Mouse (Mus musculus) myocyte (in vitro differentiated cells): ENCODE measurements at regions not wholly inside any gene's neighbourhood (a gene's known extent, or its start where the extent isn't known, plus 50 kb on each side); places are given as distances from the start of the nearest gene placed in this dataset.
"Not testable (repeated sequence)": the region's sequence is repeated elsewhere in the genome, so short reads cannot be mapped to it uniquely, and the experiment has no call there.

ENCODE experiments used
- H3K27me3 ChIP-seq: one replicate; pipeline ENCODE4 v1.6.1; 2011; ENCODE audit not compliant: control insufficient read depth, insufficient read depth, insufficient read length
- H3K36me3 ChIP-seq: one replicate; pipeline ENCODE4 v1.6.1; 2011; ENCODE audit not compliant: control insufficient read depth, insufficient read depth
- H3K4me2 ChIP-seq: one replicate; pipeline ENCODE4 v1.6.1; 2011; ENCODE audit warnings: low read depth, control low read depth
- H3K4me3 ChIP-seq: one replicate; pipeline ENCODE4 v1.5.1; 2011; ENCODE audit warnings: mild to moderate bottlenecking, control low read depth, moderate library complexity
- H3K79me2 ChIP-seq: one replicate; pipeline ENCODE4 v1.6.1; 2011; ENCODE audit not compliant: control insufficient read depth, insufficient read depth
- H3ac ChIP-seq: one replicate; pipeline ENCODE4 v1.6.1; 2011; ENCODE audit not compliant: control insufficient read depth, insufficient read length
- CEBPB ChIP-seq: IDR thresholded peaks from 2 replicates; pipeline ENCODE4 v1.6.1; 2011; ENCODE audit warnings: mild to moderate bottlenecking, moderate library complexity; ENCODE audit not compliant: poor library complexity, insufficient read depth, severe bottlenecking
- E2F4 ChIP-seq: IDR thresholded peaks from one replicate; pipeline ENCODE4 v1.6.1; 2011; ENCODE audit warnings: mild to moderate bottlenecking, control low read depth, moderate library complexity; ENCODE audit not compliant: insufficient read depth
- MAX ChIP-seq: IDR thresholded peaks from one replicate; pipeline ENCODE4 v1.6.1; 2011; ENCODE audit warnings: low read depth, mild to moderate bottlenecking, control low read depth
- MYOD1 ChIP-seq, 3 experiments: IDR thresholded peaks; one replicate each; pipeline ENCODE4 v1.6.1; 2011; ENCODE audit warnings: control low read depth in 2 of 3, low read depth in 2 of 3, mild to moderate bottlenecking in 2 of 3, moderate library complexity in 1 of 3; ENCODE audit not compliant: insufficient read length in 2 of 3, control insufficient read depth in 1 of 3
- MYOG ChIP-seq, 3 experiments: IDR thresholded peaks; one replicate each; pipeline ENCODE4 v1.6.1; 2011; ENCODE audit warnings: control low read depth in 2 of 3, low read depth in 2 of 3, mild to moderate bottlenecking in 2 of 3; ENCODE audit not compliant: insufficient read length in 2 of 3, control insufficient read depth in 1 of 3, insufficient read depth in 1 of 3
- POLR2A ChIP-seq: IDR thresholded peaks from one replicate; pipeline ENCODE4 v1.6.1; 2011; ENCODE audit warnings: low read depth, mild to moderate bottlenecking, control low read depth, moderate library complexity; ENCODE audit not compliant: insufficient read length
- POLR2AphosphoS2 ChIP-seq: IDR thresholded peaks from one replicate; pipeline ENCODE4 v1.6.1; 2011; ENCODE audit warnings: low read depth, control low read depth; ENCODE audit not compliant: insufficient read length
- REST ChIP-seq: IDR thresholded peaks from one replicate; pipeline ENCODE4 v1.6.1; 2011; ENCODE audit warnings: mild to moderate bottlenecking, control low read depth, moderate library complexity; ENCODE audit not compliant: insufficient read depth, insufficient read length
- SRF ChIP-seq: IDR thresholded peaks from one replicate; pipeline ENCODE4 v1.6.1; 2011; ENCODE audit warnings: low read depth; ENCODE audit not compliant: control insufficient read depth, insufficient read length
- TCF12 ChIP-seq: IDR thresholded peaks from one replicate; pipeline ENCODE4 v1.6.1; 2011; ENCODE audit warnings: mild to moderate bottlenecking, control low read depth; ENCODE audit not compliant: poor library complexity, insufficient read depth, severe bottlenecking
- TCF3 ChIP-seq: IDR thresholded peaks from one replicate; pipeline ENCODE4 v1.6.1; 2011; ENCODE audit warnings: low read depth, control low read depth; ENCODE audit not compliant: insufficient read length
- USF1 ChIP-seq: IDR thresholded peaks from one replicate; pipeline ENCODE4 v1.6.1; 2011; ENCODE audit warnings: low read depth, mild to moderate bottlenecking, control low read depth, moderate library complexity

- Histone ChIP-seq H3K27me3 (no peaks in the 10 kb centered on the region), H3ac (no peak overlapping the region), H3K4me2 (no peak overlapping the region), H3K4me3 (no peak overlapping the region), H3K79me2 (no peaks in the 10 kb centered on the region), H3K36me3 (no peaks in the 10 kb centered on the region)
- TF ChIP-seq TCF3, result no peak
- no peak for TF ChIP-seq SRF
Observed at GRCm38 (mm10) chr9:78817221-78817620, 201.9 kb downstream of the Cd109 start.

GRCm38 (mm10) chr9:78821554-78822212 lies 206.3 kb downstream of the Cd109 start:
- H3K36me3 ChIP-seq, H3ac ChIP-seq, H3K4me3 ChIP-seq, H3K4me2 ChIP-seq, H3K79me2 ChIP-seq, H3K27me3 ChIP-seq: not testable (repeated sequence)

GRCm38 (mm10) chr9:78844969-78845683 lies 229.8 kb downstream of the Cd109 start:
- no peak overlapping the region for H3K4me3 ChIP-seq
- H3K79me2 ChIP-seq, result no peaks in the 10 kb centered on the region
- no peak overlapping the region for H3K4me2 ChIP-seq
- no peaks in the 10 kb centered on the region for H3K27me3 ChIP-seq
- H3ac ChIP-seq, result no peak overlapping the region
- H3K36me3 ChIP-seq, result no peaks in the 10 kb centered on the region
- TF ChIP-seq SRF (no peak), POLR2AphosphoS2 (no peak), REST (no peak), CEBPB (no peak), MYOG (IDR thresholded peaks at IDR 0.05; ENCODE audit: control insufficient read depth in 1 of 3, insufficient read depth in 1 of 3, insufficient read length in 2 of 3, low read depth in 2 of 3) (no peak), MAX (no peak)

DNA sequence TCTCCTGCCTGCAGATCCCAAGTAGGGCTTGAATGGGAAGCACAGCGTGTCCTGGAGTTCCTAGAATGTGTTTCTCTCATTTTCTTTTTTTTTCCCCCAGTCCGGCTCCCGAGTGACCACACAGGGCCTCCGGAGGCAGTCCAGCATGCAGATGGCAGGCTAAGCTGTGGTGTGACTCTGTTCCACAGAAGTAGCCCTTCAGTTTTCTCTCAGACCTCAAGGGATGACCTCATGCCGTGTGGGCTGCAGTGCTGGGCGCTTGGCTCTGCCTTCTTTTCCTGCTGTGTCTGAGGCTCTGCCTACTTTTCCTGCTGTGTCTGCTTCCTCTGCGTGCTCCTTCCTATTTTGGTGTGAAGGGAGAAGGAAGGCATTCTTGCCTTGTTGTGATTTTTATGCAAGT lies 230.8 kb downstream of the Cd109 start:
- Histone ChIP-seq H3ac (no peak overlapping the region), H3K36me3 (no peaks in the 10 kb centered on the region), H3K4me2 (no peak overlapping the region), H3K27me3 (no peaks in the 10 kb centered on the region), H3K4me3 (no peak overlapping the region), H3K79me2 (no peaks in the 10 kb centered on the region)
- TF ChIP-seq CEBPB, result no peak

DNA sequence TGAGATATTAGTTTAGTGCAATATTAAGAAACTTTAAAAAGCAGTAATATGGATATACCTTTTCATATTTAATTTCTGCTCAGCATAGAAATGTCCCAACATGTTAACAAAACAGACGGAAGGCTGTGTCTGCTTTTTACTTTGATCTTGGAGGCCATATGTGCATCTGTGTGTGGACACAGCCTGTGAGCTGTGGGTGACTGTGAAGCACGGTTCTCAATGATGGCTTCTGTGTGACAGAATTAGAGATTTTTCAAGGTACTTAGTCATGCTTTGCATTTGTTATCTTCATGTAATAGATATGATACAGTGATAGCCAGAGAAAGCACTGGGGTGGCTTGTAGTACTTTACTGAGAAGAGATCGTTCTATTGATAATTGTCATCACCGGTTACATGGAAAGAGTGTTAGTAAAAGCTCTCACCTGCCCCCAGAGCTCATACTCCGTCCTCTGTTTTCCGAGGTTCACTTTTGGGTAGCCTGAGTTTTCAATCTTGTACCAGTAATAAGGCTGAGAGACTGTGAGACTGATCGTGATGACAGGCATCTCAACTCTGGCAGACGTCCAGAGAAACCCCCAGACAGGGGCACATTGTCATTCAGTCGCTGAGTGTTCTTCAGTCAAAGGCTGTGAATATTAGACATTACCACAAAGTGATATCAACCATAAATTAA lies 232.7 kb downstream of the Cd109 start:
- Histone ChIP-seq H3ac (no peak overlapping the region), H3K4me3 (no peak overlapping the region), H3K27me3 (no peaks in the 10 kb centered on the region), H3K4me2 (no peak overlapping the region), H3K79me2 (no peaks in the 10 kb centered on the region), H3K36me3 (no peaks in the 10 kb centered on the region)
- TF ChIP-seq MAX, result no peak
- TF ChIP-seq TCF12, result no peak
- TF ChIP-seq SRF, result no peak
- no peak for TF ChIP-seq E2F4
- no peak for TF ChIP-seq POLR2AphosphoS2
- no peak for TF ChIP-seq USF1
- TF ChIP-seq TCF3, result no peak
- no peak for TF ChIP-seq MYOD1 (IDR thresholded peaks at IDR 0.05; ENCODE audit: control insufficient read depth in 1 of 3, insufficient read length in 2 of 3, low read depth in 2 of 3)
- no peak for TF ChIP-seq POLR2A
- no peak for TF ChIP-seq MYOG (IDR thresholded peaks at IDR 0.05; ENCODE audit: control insufficient read depth in 1 of 3, insufficient read depth in 1 of 3, insufficient read length in 2 of 3, low read depth in 2 of 3)
- no peak for TF ChIP-seq CEBPB
- no peak for TF ChIP-seq REST

DNA sequence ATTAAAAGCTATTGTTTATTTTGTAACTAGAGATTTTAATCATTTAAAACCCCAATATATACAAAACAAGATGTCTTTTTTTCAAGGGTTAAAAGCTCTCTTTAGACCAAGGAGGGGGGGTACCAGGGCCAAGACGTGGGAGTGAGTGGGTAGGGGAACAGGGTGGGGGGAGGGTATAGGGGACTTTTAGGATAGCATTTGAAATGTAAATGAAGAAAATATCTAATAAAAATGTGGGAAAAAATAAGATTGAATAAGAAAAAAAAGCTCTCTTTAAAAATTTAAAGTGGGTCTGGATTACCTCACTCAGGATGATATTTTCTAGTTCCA lies 233.2 kb downstream of the Cd109 start:
- H3K27me3 ChIP-seq, H3K36me3 ChIP-seq, H3ac ChIP-seq, H3K4me2 ChIP-seq, H3K4me3 ChIP-seq, H3K79me2 ChIP-seq: not testable (repeated sequence)
